Mouse (Mus musculus) liver, adult 2 months (tissue): Measurements from ENCODE around the gene Umad1. TPM values are rescaled to one million over a fixed set of nuclear protein-coding genes. Genes with fewer than 3 reads are reported as not detected.
A peak's percentile ranks its signal among the peaks of the same experiment; 100 is the strongest.

Experiments used
- DNase-seq: peaks from one replicate; pipeline ENCODE4 v3.0.0-alpha.2; 2011; ENCODE audit warnings: low read depth, low spot score; ENCODE audit errors: extremely low read depth
- H3K27ac ChIP-seq: fragments of 200-500 bp; replicated peaks from 2 replicates; pipeline ENCODE4 v1.5.1; 2012; ENCODE audit warnings: low read depth, mild to moderate bottlenecking, control low read depth, inconsistent platforms, low read length; ENCODE audit not compliant: insufficient read depth
- H3K27me3 ChIP-seq: fragments of 200-500 bp; 2 replicates; pipeline ENCODE4 v1.6.1; 2012; ENCODE audit warnings: mild to moderate bottlenecking, moderate library complexity, low read length, inconsistent platforms; ENCODE audit not compliant: control insufficient read depth, insufficient read depth
- H3K36me3 ChIP-seq: fragments of 200-500 bp; 2 replicates; pipeline ENCODE4 v1.6.1; 2012; ENCODE audit warnings: low read length, inconsistent platforms; ENCODE audit not compliant: control insufficient read depth, insufficient read depth
- H3K4me1 ChIP-seq: fragments of 200-500 bp; 2 replicates; pipeline ENCODE4 v1.6.1; 2011; ENCODE audit warnings: low read length; ENCODE audit not compliant: control insufficient read depth, insufficient read depth
- H3K4me3 ChIP-seq: fragments of 200-500 bp; 2 replicates; pipeline ENCODE4 v1.5.1; 2011; ENCODE audit warnings: low read depth, mild to moderate bottlenecking, control low read depth, low read length, moderate library complexity; ENCODE audit not compliant: insufficient read depth
- H3K79me2 ChIP-seq: fragments of 200-500 bp; 2 replicates; pipeline ENCODE4 v1.6.1; 2012; ENCODE audit warnings: inconsistent platforms, mild to moderate bottlenecking, low read length, moderate library complexity; ENCODE audit not compliant: control insufficient read depth, insufficient read depth
- H3K9ac ChIP-seq: fragments of 200-500 bp; 2 replicates; pipeline ENCODE4 v1.6.1; 2012; ENCODE audit warnings: low read depth, mild to moderate bottlenecking, control low read depth, inconsistent platforms, low read length
- CTCF ChIP-seq: fragments of 200-500 bp; IDR thresholded peaks from 2 replicates; pipeline ENCODE4 v1.5.1; 2011; ENCODE audit warnings: low read depth, low read length, control low read depth
- POLR2A ChIP-seq: fragments of 200-500 bp; IDR thresholded peaks from 2 replicates; pipeline ENCODE4 v1.6.1; 2011; ENCODE audit warnings: low read length, control low read depth; ENCODE audit not compliant: insufficient read depth; ENCODE audit errors: extremely low read depth
- WGBS: fragments of 180-500 bp; shearing (Covaris S2); methylation state at CpG from one replicate; pipeline ENCODE4 v1.1.7; 2018; 5-methylcytosine and 5-hydroxymethylcytosine counted together
- polyA plus RNA-seq: library from polyadenylated mRNA; depleted of rRNA; stranded (reverse); fragments of >200 nt; gene quantifications from 2 replicates; pipeline ENCODE4 v1.2.3, GENCODE M21; 2012
- total RNA-seq: library from RNA; depleted of rRNA; stranded (reverse); fragments of >200 nt; gene quantifications from 2 replicates; pipeline ENCODE4 v1.2.3, GENCODE M21; 2014

The Umad1 gene
- total and polyA plus RNA-seq, 2 experiments = 15.0 to 17.0 TPM

- Histone ChIP-seq H3K27ac (no peak overlapping the region), H3K9ac (no peak overlapping the region), H3K36me3 (no peaks in the 10 kb centered on the region), H3K4me3 (no peak overlapping the region), H3K79me2 (no peaks in the 10 kb centered on the region), H3K27me3 (no peaks in the 10 kb centered on the region), H3K4me1 (peaks cover 11% of the 10 kb centered on the region; the same call in 1 of the 2 replicates)
- WGBS = 51% methylated on average over 4 of the region's 4 CpGs
- peak; percentile 81 for DNase-seq
- no peak for TF ChIP-seq CTCF
- no peak for TF ChIP-seq POLR2A
Measured at GRCm38 (mm10) chr6:8458596-8458995, 199.5 kb downstream of the Umad1 start.

GRCm38 (mm10) chr6:8462447-8462846 lies 203.4 kb downstream of the Umad1 start:
- H3K9ac ChIP-seq = no peak overlapping the region
- H3K4me3 ChIP-seq = no peak overlapping the region
- 72% methylated on average over 2 of the region's 2 CpGs for WGBS
- H3K79me2 ChIP-seq = no peaks in the 10 kb centered on the region
- H3K27ac ChIP-seq = no peak overlapping the region
- H3K36me3 ChIP-seq = no peaks in the 10 kb centered on the region
- H3K4me1 ChIP-seq = peaks cover 7% of the 10 kb centered on the region; the same call in 1 of the 2 replicates
- TF ChIP-seq CTCF = no peak
- no peak for TF ChIP-seq POLR2A
- H3K27me3 ChIP-seq = no peaks in the 10 kb centered on the region
- DNase-seq = peak; percentile 33

- Histone ChIP-seq H3K4me1 (peaks cover 5% of the 10 kb centered on the region), H3K27me3 (no peaks in the 10 kb centered on the region), H3K4me3 (no peak overlapping the region), H3K9ac (no peak overlapping the region), H3K27ac (no peak overlapping the region), H3K79me2 (no peaks in the 10 kb centered on the region), H3K36me3 (no peaks in the 10 kb centered on the region)
- no peak for DNase-seq
- WGBS = 84% methylated on average over 1 of the region's 1 CpGs
- no peak for TF ChIP-seq POLR2A
- TF ChIP-seq CTCF = no peak
Measured at GRCm38 (mm10) chr6:8465388-8465787, 206.3 kb downstream of the Umad1 start.

GRCm38 (mm10) chr6:8465985-8466384 lies 206.9 kb downstream of the Umad1 start:
- Histone ChIP-seq H3K4me3 (no peak overlapping the region), H3K79me2 (no peaks in the 10 kb centered on the region), H3K27me3 (no peaks in the 10 kb centered on the region), H3K27ac (no peak overlapping the region), H3K36me3 (no peaks in the 10 kb centered on the region), H3K4me1 (peaks cover 6% of the 10 kb centered on the region), H3K9ac (no peak overlapping the region)
- DNase-seq = no peak
- TF ChIP-seq POLR2A (no peak), CTCF (no peak)
- 37% methylated on average over 5 of the region's 5 CpGs for WGBS

GRCm38 (mm10) chr6:8467667-8468337 lies 208.7 kb downstream of the Umad1 start:
- H3K9ac ChIP-seq = no peak overlapping the region
- no peaks in the 10 kb centered on the region for H3K79me2 ChIP-seq
- no peak overlapping the region for H3K27ac ChIP-seq
- H3K36me3 ChIP-seq = no peaks in the 10 kb centered on the region
- peaks cover 9% of the 10 kb centered on the region for H3K4me1 ChIP-seq
- TF ChIP-seq POLR2A = no peak
- no peak for TF ChIP-seq CTCF
- WGBS = 84% methylated on average over 10 of the region's 10 CpGs
- no peak for DNase-seq
- H3K27me3 ChIP-seq = no peaks in the 10 kb centered on the region
- H3K4me3 ChIP-seq = no peak overlapping the region

- peak; percentile 86 for DNase-seq
- 85% methylated on average over 3 of the region's 3 CpGs for WGBS
- no peaks in the 10 kb centered on the region for H3K27me3 ChIP-seq
- H3K4me1 ChIP-seq = peaks cover 10% of the 10 kb centered on the region
- TF ChIP-seq CTCF (no peak), POLR2A (no peak)
- H3K9ac ChIP-seq = no peak overlapping the region
- H3K27ac ChIP-seq = no peak overlapping the region
- no peaks in the 10 kb centered on the region for H3K79me2 ChIP-seq
- no peaks in the 10 kb centered on the region for H3K36me3 ChIP-seq
- no peak overlapping the region for H3K4me3 ChIP-seq
Measured at GRCm38 (mm10) chr6:8469918-8470317, 210.8 kb downstream of the Umad1 start.
